Mouse (Mus musculus) heart, adult 2 months (tissue): Measurements from ENCODE around the gene Polr1e. TPM values are rescaled to one million over a fixed set of nuclear protein-coding genes. Genes with fewer than 3 reads are reported as not detected.

Source experiments
- DNase-seq, 2 experiments: peaks; one replicate each; pipeline ENCODE4 v3.0.0; 2021
- H3K27ac ChIP-seq: fragments of 200-600 bp; 2 replicates; pipeline ENCODE4 v1.8.1; 2022
- H3K27me3 ChIP-seq: fragments of 200-500 bp; 2 replicates; pipeline ENCODE4 v1.6.1; 2012; ENCODE audit warnings: mild to moderate bottlenecking, low read length, inconsistent platforms, mixed read lengths; ENCODE audit not compliant: control insufficient read depth, insufficient read depth
- H3K36me3 ChIP-seq: fragments of 200-500 bp; 2 replicates; pipeline ENCODE4 v1.6.1; 2012; ENCODE audit warnings: low read length, inconsistent platforms; ENCODE audit not compliant: control insufficient read depth, insufficient read depth
- H3K4me1 ChIP-seq: fragments of 200-500 bp; 2 replicates; pipeline ENCODE4 v1.6.1; 2011; ENCODE audit warnings: low read length; ENCODE audit not compliant: control insufficient read depth, insufficient read depth
- H3K4me3 ChIP-seq: fragments of 200-600 bp; 2 replicates; pipeline ENCODE4 v1.8.1; 2022
- H3K79me2 ChIP-seq: fragments of 200-500 bp; replicated peaks from 2 replicates; pipeline ENCODE4 v1.6.1; 2012; ENCODE audit warnings: mild to moderate bottlenecking, inconsistent platforms, low read length, moderate library complexity, mixed read lengths; ENCODE audit not compliant: control insufficient read depth, insufficient read depth
- H3K9ac ChIP-seq: fragments of 200-500 bp; 2 replicates; pipeline ENCODE4 v1.6.1; 2012; ENCODE audit warnings: low read depth, mild to moderate bottlenecking, control low read depth, inconsistent platforms, low read length, mixed read lengths
- CTCF ChIP-seq: fragments of 200-600 bp; IDR thresholded peaks from 2 replicates; pipeline ENCODE4 v1.8.1; 2022; ENCODE audit warnings: antibody characterized with exemption, mild to moderate bottlenecking, moderate library complexity
- EP300 ChIP-seq: fragments of 200-500 bp; IDR thresholded peaks from 2 replicates; pipeline ENCODE4 v1.6.1; 2011; ENCODE audit warnings: low read depth, low read length, control low read depth; ENCODE audit not compliant: insufficient read depth
- POLR2A ChIP-seq: fragments of 200-500 bp; IDR thresholded peaks from 2 replicates; pipeline ENCODE4 v1.6.1; 2011; ENCODE audit warnings: mild to moderate bottlenecking, low read depth, low read length, control low read depth; ENCODE audit not compliant: insufficient read depth
- WGBS: fragments of 180-500 bp; shearing (Covaris S2); methylation state at CpG from one replicate; pipeline ENCODE4 v1.1.7; 2018; 5-methylcytosine and 5-hydroxymethylcytosine counted together
- intact Hi-C: fragments of 180-260 bp; cut with DNase I; formaldehyde crosslinking; loops from one replicate; pipeline ENCODE4 v1.15.1; 2025
- long read RNA-seq: library from polyadenylated mRNA; stranded (forward); transcript quantifications from one replicate; pipeline ENCODE4 v2.0.0, GENCODE M21; 2021
- polyA plus RNA-seq: library from polyadenylated mRNA; depleted of rRNA; stranded (reverse); fragments of >200 nt; gene quantifications from 2 replicates; pipeline ENCODE4 v1.2.3, GENCODE M21; 2012; rRNA removed
- total RNA-seq, 2 experiments: library from RNA; stranded (reverse); gene quantifications; 2 replicates each; pipeline ENCODE4 v1.2.3; 2021

The Polr1e gene
- total RNA-seq (10 to 100 TPM; 19.4 to 20.0 TPM), polyA plus RNA-seq (12.6 and 18.2 TPM in 2 replicates)
- long read RNA-seq, transcript Polr1e-204 (12 exons, 2,986 nt): major isoform, 19 of 21 reads
- long read RNA-seq, partial matches to known transcripts: 0 of 21 reads
- long read RNA-seq, other reads (novel, unspliced or antisense): 2 of 21 reads

DNA sequence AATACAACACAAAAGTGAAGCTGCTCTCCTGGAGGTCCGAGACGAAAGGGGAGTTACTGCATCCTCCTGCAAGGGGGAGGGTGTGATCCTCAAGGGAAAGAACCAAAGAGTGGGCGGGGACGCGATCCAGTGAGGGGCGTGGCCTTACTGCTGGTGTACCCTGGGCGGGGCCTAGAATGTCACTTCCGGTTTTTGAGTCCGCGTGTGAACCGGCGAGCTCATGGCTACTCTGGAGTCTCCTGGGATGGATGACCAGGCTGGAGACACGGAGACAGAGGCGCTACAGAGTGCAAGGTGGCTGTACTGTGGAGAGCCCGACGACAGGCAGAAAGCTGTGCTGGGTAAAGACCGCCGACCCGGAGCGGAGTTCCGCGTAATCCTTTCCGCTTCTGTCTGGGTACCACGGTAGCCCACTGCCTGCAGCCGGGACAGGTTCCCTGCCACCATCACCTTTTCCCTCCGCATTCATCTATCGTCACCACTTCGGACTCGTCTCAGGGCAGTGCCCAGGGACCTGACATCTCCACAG, at the start of gene Polr1e:
TSS of gene Polr1e (plus strand) at position 132 of the 529 bp plus-strand sequence.
- under 1% methylated on average over 29 of the region's 29 CpGs for WGBS
- Histone ChIP-seq H3K4me1 (peaks cover 4% of the 10 kb centered on the region), H3K36me3 (no peaks in the 10 kb centered on the region), H3K4me3 (peak within 1 kb of the TSS; percentile 77), H3K27ac (peak within 1 kb of the TSS; percentile 61), H3K79me2 (0 out of 2 replicates have a peak, but pooled peaks cover 2% of the 10 kb centered on the region), H3K9ac (peak within 1 kb of the TSS; percentile 63), H3K27me3 (no peaks in the 10 kb centered on the region)
- peak; percentile 70; the same call in 1 of the 2 replicates for TF ChIP-seq POLR2A
- 0 out of 2 replicates have a peak, but pooled peaks have one; percentile 50 for TF ChIP-seq EP300
- TF ChIP-seq CTCF: no peak
- intact Hi-C loops: loop anchor here (2.0 to 10.0 kb wide), 6 partner anchors 20 to 836 kb away; partner anchors contain the start of genes Fbxo10, Shb and Tomm5
- peak; percentile 93 to 94 for DNase-seq

DNA sequence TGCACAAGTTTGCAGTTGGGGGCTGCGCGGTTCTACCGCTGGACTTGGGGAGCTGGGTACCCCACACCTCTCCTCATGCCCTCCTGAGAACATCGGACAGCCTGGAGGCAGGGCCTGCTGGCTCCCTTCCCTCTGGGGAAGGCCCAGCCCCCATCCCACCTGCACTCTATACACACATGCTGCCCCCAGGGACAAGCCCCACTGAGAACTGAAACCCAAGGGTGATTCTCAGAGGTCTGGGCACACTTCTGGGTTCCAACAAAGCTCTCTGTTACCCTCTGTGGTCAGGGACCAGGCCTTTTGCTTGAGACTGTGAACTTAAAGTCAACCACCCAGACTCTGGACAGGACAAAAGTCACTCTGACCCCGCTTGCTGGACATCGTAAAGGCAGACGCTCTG, 48.3 kb upstream of the Polr1e start:
- Histone ChIP-seq H3K36me3 (no peaks in the 10 kb centered on the region), H3K27me3 (no peaks in the 10 kb centered on the region), H3K27ac (no peak overlapping the region), H3K79me2 (no peaks in the 10 kb centered on the region), H3K9ac (no peak overlapping the region), H3K4me1 (peaks cover 3% of the 10 kb centered on the region; the same call in 1 of the 2 replicates), H3K4me3 (no peak overlapping the region)
- peak in 1 of 2 experiments; percentile 45 for DNase-seq
- no peak for TF ChIP-seq EP300
- TF ChIP-seq CTCF: no peak
- TF ChIP-seq POLR2A: no peak
- intact Hi-C loops: loop anchor here (5.0 kb wide), 1 partner anchor 42 kb away; the partner anchor contains the start of gene Zbtb5
- WGBS: 91% methylated on average over 7 of the region's 7 CpGs

DNA sequence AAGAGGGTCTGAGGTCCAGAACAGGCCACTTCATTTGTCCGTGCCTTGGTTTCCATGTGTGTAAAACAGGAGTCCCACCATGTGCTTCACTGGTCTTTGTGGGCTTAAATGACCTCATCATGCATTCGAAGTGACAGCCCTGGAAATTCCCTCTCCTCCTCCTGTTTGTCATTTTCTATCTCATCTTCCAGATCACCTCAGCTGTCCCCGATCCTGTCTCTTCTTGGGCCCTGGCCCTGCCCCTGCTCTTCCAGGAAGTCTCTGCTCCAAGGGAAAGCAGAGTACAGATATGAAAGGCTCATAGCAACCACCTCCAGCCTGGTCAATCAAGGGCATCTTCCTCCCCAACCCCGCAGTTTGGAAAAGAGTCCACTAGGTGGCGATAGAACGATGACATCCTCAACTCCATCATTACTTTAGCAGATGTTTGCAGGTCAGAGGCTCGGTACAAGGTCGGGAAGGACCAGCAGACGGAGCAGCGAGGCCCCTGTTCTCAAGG, 47.7 kb upstream of the Polr1e start:
- TF ChIP-seq CTCF: peak; percentile 88
- no peak; the same call in 1 of the 2 replicates for TF ChIP-seq EP300
- no peak for TF ChIP-seq POLR2A
- DNase-seq: peak; percentile 56 to 59
- Histone ChIP-seq H3K79me2 (no peaks in the 10 kb centered on the region), H3K27ac (no peak overlapping the region), H3K36me3 (no peaks in the 10 kb centered on the region), H3K4me3 (no peak overlapping the region), H3K4me1 (peaks cover 3% of the 10 kb centered on the region; the same call in 1 of the 2 replicates), H3K27me3 (no peaks in the 10 kb centered on the region), H3K9ac (no peak overlapping the region)
- intact Hi-C loops: loop anchor here (5.0 kb wide), 1 partner anchor 42 kb away; the partner anchor contains the start of gene Zbtb5
- WGBS: 15% methylated on average over 10 of the region's 10 CpGs

DNA sequence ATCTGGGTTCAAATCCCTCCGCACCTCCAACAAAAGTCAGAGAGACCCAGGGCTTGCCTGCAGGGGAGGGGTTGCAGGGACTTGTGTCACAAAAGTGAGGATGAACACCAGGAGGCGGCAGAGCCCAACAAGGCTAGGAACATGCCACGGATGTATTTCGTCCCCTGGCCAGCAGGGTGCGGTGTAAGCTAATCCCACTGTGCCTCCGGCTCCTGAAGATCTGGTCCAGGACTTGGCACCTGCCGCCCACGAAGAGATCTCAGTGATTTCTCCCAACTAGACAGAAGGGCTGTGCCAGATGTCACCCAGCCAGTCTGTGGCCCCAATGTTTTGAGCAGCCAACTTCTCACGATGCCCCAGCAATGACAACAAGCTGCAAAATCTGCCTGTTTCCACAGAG, 44.9 kb upstream of the Polr1e start:
- H3K27me3 ChIP-seq: no peaks in the 10 kb centered on the region
- WGBS: 10% methylated on average over 9 of the region's 9 CpGs
- H3K27ac ChIP-seq: no peak overlapping the region
- H3K79me2 ChIP-seq: no peaks in the 10 kb centered on the region
- peak; percentile 85 for TF ChIP-seq EP300
- peak; percentile 95 for TF ChIP-seq CTCF
- TF ChIP-seq POLR2A: no peak
- peaks cover 3% of the 10 kb centered on the region; the same call in 1 of the 2 replicates for H3K4me1 ChIP-seq
- no peak overlapping the region for H3K4me3 ChIP-seq
- peak; percentile 84 to 87 for DNase-seq
- intact Hi-C loops: loop anchor here (1.0 to 5.0 kb wide), 2 partner anchors 39 to 307 kb away; partner anchors contain the start of gene Zbtb5
- no peaks in the 10 kb centered on the region for H3K36me3 ChIP-seq
- no peak overlapping the region; the same call in 1 of the 2 replicates for H3K9ac ChIP-seq

DNA sequence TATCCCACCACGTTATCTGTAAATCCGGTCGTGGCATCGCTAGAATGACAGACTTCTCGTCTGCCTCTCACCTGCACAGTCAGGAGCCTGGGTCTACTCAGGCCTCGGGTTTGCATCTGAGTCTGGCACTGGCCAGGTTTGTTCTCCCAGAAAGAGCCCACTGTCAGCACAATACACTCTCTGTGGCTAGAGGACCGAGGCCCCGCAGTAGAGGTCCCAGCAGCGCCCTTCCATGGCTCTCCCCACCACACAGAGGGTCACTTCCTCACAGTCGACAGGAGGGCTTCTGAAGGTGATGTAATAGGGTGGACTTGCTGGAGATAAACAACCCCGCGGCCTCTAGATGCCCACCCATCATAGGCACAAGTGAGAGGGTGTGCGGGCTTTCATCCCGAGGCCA, 44.5 kb upstream of the Polr1e start:
- Histone ChIP-seq H3K27me3 (no peaks in the 10 kb centered on the region), H3K4me1 (peaks cover 3% of the 10 kb centered on the region; the same call in 1 of the 2 replicates), H3K27ac (no peak overlapping the region), H3K4me3 (no peak overlapping the region), H3K79me2 (no peaks in the 10 kb centered on the region), H3K36me3 (no peaks in the 10 kb centered on the region), H3K9ac (no peak overlapping the region; the same call in 1 of the 2 replicates)
- TF ChIP-seq EP300 (no peak), POLR2A (no peak), CTCF (no peak)
- intact Hi-C loops: loop anchor here (1.0 to 5.0 kb wide), 2 partner anchors 38 to 306 kb away; partner anchors contain the start of gene Zbtb5
- 33% methylated on average over 14 of the region's 14 CpGs for WGBS
- DNase-seq: no peak
